Mouse (Mus musculus) adrenal gland, adult (tissue): Measurements from ENCODE around the gene Gm6592.
"Not testable (repeated sequence)": the region's sequence is repeated elsewhere in the genome, so short reads cannot be mapped to it uniquely, and the experiment has no call there.

Experiments
- DNase-seq, 2 experiments: peaks; one replicate each; pipeline ENCODE4 v3.0.0; 2022 to 2023; ENCODE audit warnings: low spot score in 1 of 2; ENCODE audit not compliant: inconsistent age in 2 of 2

Gm6592 gene

DNA sequence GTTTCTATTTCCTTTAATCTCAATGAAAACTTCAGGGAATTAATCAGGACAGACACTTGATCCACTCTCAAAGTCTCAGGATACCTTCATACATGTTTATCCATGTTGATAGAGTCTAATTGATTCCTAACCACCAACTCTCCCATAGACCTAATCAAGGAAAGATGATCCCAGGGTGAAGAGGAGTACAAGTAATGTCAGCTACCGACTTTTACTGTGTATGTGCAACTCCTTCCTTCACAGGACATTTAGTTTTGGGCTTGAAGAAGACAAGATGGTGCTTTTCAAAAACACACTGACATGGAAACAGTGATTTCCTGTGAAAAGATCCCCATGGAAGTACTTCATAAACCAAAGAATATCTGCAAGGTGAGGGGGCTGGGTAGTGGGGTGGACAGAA lies at the start of gene Gm6592:
TSS of gene Gm6592 (plus strand) at position 301 of the 400 bp plus-strand sequence.
- DNase-seq = no peak

DNA sequence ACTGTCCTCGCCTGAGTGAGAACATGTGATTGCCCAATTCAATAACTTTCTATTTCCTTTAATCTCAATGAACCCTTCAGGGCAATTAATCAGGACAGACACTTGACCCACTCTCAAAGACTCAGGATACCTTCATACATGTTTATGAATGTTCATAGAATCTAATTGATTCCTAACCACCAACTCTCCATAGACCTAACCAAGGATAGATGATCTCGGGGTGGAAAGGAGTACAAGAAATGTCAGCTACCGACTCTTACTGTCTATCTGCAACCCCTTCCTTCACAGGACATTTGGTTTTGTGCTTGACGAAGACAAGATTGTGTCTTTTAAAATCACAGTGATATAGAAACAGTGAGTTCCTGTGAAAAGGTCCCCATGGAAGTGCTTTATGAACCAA lies 40.4 kb upstream of the Gm6592 start, which contains the start of gene Ssxb5:
TSS of gene Ssxb5 (plus strand) at position 301 of the 400 bp plus-strand sequence.
- not testable (repeated sequence) for DNase-seq

- peak; percentile 16 to 69 for DNase-seq
Measured at GRCm38 (mm10) chrX:8832043-8832442, 11.8 kb upstream of the Gm6592 start.

GRCm38 (mm10) chrX:8852486-8852885 lies 8.7 kb downstream of the Gm6592 start:
- no peak for DNase-seq

- peak; percentile 62 to 88 for DNase-seq
Measured at GRCm38 (mm10) chrX:8864331-8864730, 20.5 kb downstream of the Gm6592 start.

GRCm38 (mm10) chrX:8873953-8874352 lies 30.2 kb downstream of the Gm6592 start, which contains the start of gene Gm5751:
Gene Gm5751 (plus strand): TSS chrX:8874253.
- not testable (repeated sequence) for DNase-seq

GRCm38 (mm10) chrX:8884336-8884735 lies 40.5 kb downstream of the Gm6592 start:
- no peak for DNase-seq

GRCm38 (mm10) chrX:8891975-8892342 lies 48.2 kb downstream of the Gm6592 start:
- DNase-seq = no peak

GRCm38 (mm10) chrX:8892343-8893155 lies 48.8 kb downstream of the Gm6592 start, which contains the start of gene B630019K06Rik:
Gene B630019K06Rik (plus strand): TSS chrX:8892382.
- DNase-seq = peak; percentile 85 to 91

GRCm38 (mm10) chrX:8893182-8893651 lies 49.4 kb downstream of the Gm6592 start:
- DNase-seq = peak in 1 of 2 experiments; percentile 57
